Mouse (Mus musculus) mammary gland, adult 2 months (tissue): ENCODE measurements around the gene Tab2. TPM values are rescaled to one million over a fixed set of nuclear protein-coding genes. Genes with fewer than 3 reads are reported as not detected.

Source experiments
- polyA plus RNA-seq: library from polyadenylated mRNA; depleted of rRNA; stranded (reverse); fragments of >200 nt; gene quantifications from 2 replicates; pipeline ENCODE4 v1.2.3, GENCODE M21; 2012; ENCODE audit warnings: low replicate concordance; rRNA removed

Tab2 gene
- 24.8 and 62.1 TPM in 2 replicates for polyA plus RNA-seq

DNA sequence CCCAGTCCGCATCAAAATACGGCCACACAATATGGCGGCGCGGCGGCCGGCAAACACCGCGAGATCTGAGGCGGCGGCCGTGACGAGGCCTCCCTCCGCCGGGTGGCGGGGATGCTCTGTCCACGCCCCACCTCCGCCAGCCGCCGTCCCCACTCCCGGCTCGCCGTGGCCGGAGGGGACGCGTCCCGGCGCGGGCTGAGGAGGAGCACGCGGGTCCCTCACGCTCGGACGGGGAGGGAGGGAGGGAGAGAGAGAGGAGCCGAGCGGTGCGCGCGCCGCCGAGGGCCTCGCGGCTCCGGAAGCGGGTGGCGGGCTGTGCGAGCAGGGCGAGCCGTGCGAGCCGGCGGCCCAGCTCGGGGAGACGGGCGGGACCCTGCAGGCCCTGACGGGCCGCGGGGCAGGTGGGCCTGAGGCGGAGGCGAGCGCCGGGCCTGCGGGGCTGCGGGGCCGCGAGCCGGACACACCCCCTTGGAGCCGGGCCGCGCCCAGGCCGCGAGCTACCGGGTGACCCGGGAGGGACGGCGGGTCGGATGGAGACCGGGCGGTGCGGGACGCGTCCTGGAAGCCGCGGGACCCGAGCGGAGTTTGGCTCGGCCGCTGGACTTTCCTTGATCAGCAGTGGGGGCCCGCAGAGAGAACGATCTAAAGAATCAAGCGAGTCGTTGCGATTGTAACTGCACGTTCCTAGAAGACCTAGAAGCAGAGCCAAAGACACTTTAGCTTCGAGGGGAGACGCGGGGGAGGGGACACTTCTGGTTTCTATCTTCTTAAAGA lies at the start of gene Tab2:
TSS of gene Tab2 (minus strand) at position 3 of the 774 bp plus-strand sequence.

Other genes with a start within 250 kb of the Tab2 start
- 1.6 and 3.3 TPM in 2 replicates for gene Katna1, start 230.2 kb downstream of the Tab2 start, polyA plus RNA-seq
- 44.3 and 57.9 TPM in 2 replicates for gene Ginm1, start 163.4 kb downstream of the Tab2 start, polyA plus RNA-seq
- gene Ppil4, start 163.3 kb downstream of the Tab2 start, polyA plus RNA-seq: 4.3 and 6.9 TPM in 2 replicates
- gene Zc3h12d, start 123.8 kb downstream of the Tab2 start, polyA plus RNA-seq: 5.1 and 11.4 TPM in 2 replicates